Mouse (Mus musculus): ENCODE measurements around the gene Pygm. TPM values are rescaled to one million over a fixed set of nuclear protein-coding genes. Genes with fewer than 3 reads are reported as not detected.

The Pygm gene
- polyA plus RNA-seq, 1 experiment from 2014 or later: 8.0 TPM

DNA sequence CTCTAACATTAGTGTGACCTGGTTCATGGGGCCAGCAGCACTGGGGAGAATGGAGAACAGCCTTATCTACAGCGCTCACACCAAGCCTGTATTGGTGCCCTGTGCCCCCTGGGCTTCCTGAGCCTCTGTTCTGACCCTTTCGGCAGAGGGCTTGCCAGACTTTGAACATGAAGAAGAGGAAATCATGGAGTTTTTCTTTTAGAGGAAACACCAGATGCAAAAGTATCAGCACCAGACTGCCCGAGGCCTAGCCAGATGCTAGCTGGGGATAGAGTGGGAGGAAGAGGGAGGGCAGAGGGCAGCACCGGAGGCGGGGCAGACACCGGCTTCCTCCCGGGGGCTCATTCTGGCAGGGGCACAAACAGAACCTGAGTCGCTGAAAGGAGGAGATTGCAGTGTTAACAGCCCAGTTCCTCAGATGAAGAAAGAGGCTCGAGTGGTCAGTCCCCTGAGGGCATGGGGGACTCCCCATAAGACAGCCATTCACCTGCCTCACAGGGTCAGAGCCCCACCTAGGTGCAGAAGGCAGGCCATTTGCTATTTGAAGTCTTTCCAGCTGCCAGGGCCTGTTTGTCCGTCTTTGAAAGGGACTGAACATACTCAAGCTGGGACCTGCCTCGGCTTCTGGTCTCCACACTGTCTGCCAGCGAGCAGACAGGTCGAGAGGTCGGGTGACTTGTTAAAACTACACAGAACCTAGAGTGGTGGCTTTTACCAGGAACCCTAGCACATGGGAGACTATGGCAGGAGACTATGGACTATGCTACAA is 34.8 kb upstream of the Pygm start:
- H3K27me3 ChIP-seq (ENCODE audit: control insufficient read depth, insufficient read depth, low read length): no peaks in the 10 kb centered on the region
- H3K4me3 ChIP-seq (ENCODE audit: low read depth, low read length): no peak overlapping the region
- ATAC-seq (ENCODE audit: low FRiP score, low TSS enrichment) (no peak), DNase-seq (ENCODE audit: low spot score) (peak; percentile 16)
- no peak overlapping the region; the same call in 1 of the 2 replicates for H3K9ac ChIP-seq (ENCODE audit: low read length)
- peaks cover 11% of the 10 kb centered on the region; the same call in 1 of the 2 replicates for H3K36me3 ChIP-seq (ENCODE audit: control insufficient read depth, insufficient read depth, low read length)
- H3K4me1 ChIP-seq (replicated peaks; ENCODE audit: control insufficient read depth, insufficient read depth): no peaks in the 10 kb centered on the region
- WGBS: 36% methylated on average over 14 of the region's 14 CpGs
- H3K4me2 ChIP-seq (replicated peaks; ENCODE audit: low read depth): no peak overlapping the region
- H3K27ac ChIP-seq (replicated peaks): peak overlapping the region; percentile 24; the same call in 1 of the 2 replicates
- no peaks in the 10 kb centered on the region for H3K9me3 ChIP-seq (ENCODE audit: control insufficient read depth, low read length)
- no peak for TF ChIP-seq CTCF (IDR thresholded peaks at IDR 0.05; ENCODE audit: low read depth)
- no peak for TF ChIP-seq EP300 (optimal IDR thresholded peaks at IDR 0.05)

DNA sequence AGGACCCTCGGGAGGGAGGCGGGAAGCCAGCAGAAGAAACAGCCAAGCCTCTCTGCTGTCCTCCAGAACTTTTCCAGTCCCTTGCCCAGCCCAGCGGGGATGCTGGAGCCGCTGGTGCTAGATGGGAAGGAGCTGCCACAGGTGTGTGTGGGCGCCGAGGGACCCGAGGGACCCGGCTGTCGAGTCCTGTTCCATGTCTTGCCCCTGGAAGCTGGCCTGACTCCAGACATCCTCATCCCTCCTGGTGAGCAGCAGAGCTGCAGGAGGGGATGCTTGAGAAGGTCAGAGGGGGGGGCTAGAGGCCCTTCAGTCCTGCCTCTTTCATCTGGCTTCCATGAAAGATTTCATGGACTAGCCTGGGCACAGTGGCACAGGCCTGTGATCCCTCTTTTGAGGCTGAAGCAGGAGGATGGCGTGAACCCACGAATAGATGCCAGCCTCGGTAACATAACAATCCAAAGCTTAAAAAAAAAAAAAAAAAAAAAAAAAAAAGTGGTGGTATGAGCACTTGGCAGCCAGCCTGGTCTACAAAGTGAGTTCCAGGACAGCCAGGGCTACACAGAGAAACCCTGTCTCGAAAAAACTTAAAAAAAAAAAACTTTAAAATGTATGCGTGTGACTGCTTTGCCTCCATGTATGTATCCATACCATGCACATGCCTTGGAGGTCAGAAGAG is 32.6 kb upstream of the Pygm start:
- no peak for ATAC-seq (ENCODE audit: low FRiP score, low TSS enrichment)
- Histone ChIP-seq H3K4me3 (ENCODE audit: low read depth, low read length) (no peak overlapping the region), H3K9ac (ENCODE audit: low read length) (no peak overlapping the region), H3K4me1 (replicated peaks; ENCODE audit: control insufficient read depth, insufficient read depth) (no peaks in the 10 kb centered on the region), H3K36me3 (ENCODE audit: control insufficient read depth, insufficient read depth, low read length) (0 out of 2 replicates have a peak, but pooled peaks cover 5% of the 10 kb centered on the region), H3K4me2 (replicated peaks; ENCODE audit: low read depth) (no peak overlapping the region), H3K27ac (replicated peaks) (no peak overlapping the region), H3K9me3 (ENCODE audit: control insufficient read depth, low read length) (no peaks in the 10 kb centered on the region), H3K27me3 (ENCODE audit: control insufficient read depth, insufficient read depth, low read length) (no peaks in the 10 kb centered on the region)
- TF ChIP-seq EP300 (optimal IDR thresholded peaks at IDR 0.05): no peak
- TF ChIP-seq CTCF (IDR thresholded peaks at IDR 0.05; ENCODE audit: low read depth): no peak
- 53% methylated on average over 14 of the region's 14 CpGs for WGBS
- peak; percentile 15 for DNase-seq (ENCODE audit: low spot score)

DNA sequence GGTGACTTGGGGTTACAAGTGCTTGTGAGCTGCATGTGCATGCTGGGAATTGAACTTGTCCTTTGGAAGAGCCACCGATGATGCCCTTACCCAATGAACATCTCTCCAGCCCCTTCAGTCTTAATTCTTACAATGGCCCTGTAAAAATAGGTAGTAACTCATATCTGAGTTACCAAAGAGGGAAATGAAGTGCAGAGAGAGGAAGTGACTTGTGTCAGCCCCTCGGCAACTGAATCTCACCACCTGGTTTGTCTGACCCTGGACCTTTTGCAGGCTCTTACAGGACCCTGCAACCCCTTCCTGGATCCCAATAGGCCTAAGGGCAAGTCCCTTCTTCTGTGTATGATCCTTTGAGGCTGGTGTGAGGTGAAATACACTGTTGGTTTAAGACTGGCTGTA is 32.1 kb upstream of the Pygm start:
- H3K27ac ChIP-seq (replicated peaks): no peak overlapping the region
- ATAC-seq (ENCODE audit: low FRiP score, low TSS enrichment) (no peak), DNase-seq (ENCODE audit: low spot score) (no peak)
- H3K4me2 ChIP-seq (replicated peaks; ENCODE audit: low read depth): no peak overlapping the region
- no peak overlapping the region for H3K4me3 ChIP-seq (ENCODE audit: low read depth, low read length)
- 88% methylated on average over 2 of the region's 2 CpGs for WGBS
- H3K36me3 ChIP-seq (ENCODE audit: control insufficient read depth, insufficient read depth, low read length): 0 out of 2 replicates have a peak, but pooled peaks cover 3% of the 10 kb centered on the region
- H3K9ac ChIP-seq (ENCODE audit: low read length): no peak overlapping the region
- H3K4me1 ChIP-seq (replicated peaks; ENCODE audit: control insufficient read depth, insufficient read depth): no peaks in the 10 kb centered on the region
- H3K27me3 ChIP-seq (ENCODE audit: control insufficient read depth, insufficient read depth, low read length): no peaks in the 10 kb centered on the region
- TF ChIP-seq EP300 (optimal IDR thresholded peaks at IDR 0.05): no peak
- TF ChIP-seq CTCF (IDR thresholded peaks at IDR 0.05; ENCODE audit: low read depth): no peak
- no peaks in the 10 kb centered on the region for H3K9me3 ChIP-seq (ENCODE audit: control insufficient read depth, low read length)

DNA sequence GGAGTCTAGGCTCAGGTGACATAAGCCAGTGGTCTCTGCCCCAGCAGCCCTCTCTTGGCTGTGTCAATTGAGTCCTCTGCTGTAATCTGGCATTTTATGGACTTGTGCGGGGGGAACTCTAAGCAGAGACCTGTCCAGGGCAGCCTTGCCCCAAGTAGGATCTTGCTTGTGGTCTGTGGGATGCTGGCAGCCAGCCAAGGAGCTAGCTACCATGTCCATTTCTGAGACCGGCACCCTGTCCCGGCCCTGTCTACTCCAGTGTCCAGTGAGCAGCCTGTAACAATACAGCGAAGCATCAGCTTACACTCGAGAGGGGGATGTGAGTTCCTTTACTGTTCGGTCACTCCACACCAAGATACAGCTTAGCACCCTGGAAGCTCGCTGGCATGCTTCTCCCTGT is 30.2 kb upstream of the Pygm start:
- no peak overlapping the region for H3K4me2 ChIP-seq (replicated peaks; ENCODE audit: low read depth)
- ATAC-seq (ENCODE audit: low FRiP score, low TSS enrichment) (no peak), DNase-seq (ENCODE audit: low spot score) (no peak)
- H3K4me1 ChIP-seq (replicated peaks; ENCODE audit: control insufficient read depth, insufficient read depth): no peaks in the 10 kb centered on the region
- no peaks in the 10 kb centered on the region for H3K27me3 ChIP-seq (ENCODE audit: control insufficient read depth, insufficient read depth, low read length)
- no peaks in the 10 kb centered on the region for H3K9me3 ChIP-seq (ENCODE audit: control insufficient read depth, low read length)
- H3K27ac ChIP-seq (replicated peaks): no peak overlapping the region
- 0 out of 2 replicates have a peak, but pooled peaks cover 2% of the 10 kb centered on the region for H3K36me3 ChIP-seq (ENCODE audit: control insufficient read depth, insufficient read depth, low read length)
- TF ChIP-seq CTCF (IDR thresholded peaks at IDR 0.05; ENCODE audit: low read depth) (no peak), EP300 (optimal IDR thresholded peaks at IDR 0.05) (no peak)
- WGBS: 87% methylated on average over 7 of the region's 7 CpGs
- no peak overlapping the region for H3K9ac ChIP-seq (ENCODE audit: low read length)
- no peak overlapping the region for H3K4me3 ChIP-seq (ENCODE audit: low read depth, low read length)

DNA sequence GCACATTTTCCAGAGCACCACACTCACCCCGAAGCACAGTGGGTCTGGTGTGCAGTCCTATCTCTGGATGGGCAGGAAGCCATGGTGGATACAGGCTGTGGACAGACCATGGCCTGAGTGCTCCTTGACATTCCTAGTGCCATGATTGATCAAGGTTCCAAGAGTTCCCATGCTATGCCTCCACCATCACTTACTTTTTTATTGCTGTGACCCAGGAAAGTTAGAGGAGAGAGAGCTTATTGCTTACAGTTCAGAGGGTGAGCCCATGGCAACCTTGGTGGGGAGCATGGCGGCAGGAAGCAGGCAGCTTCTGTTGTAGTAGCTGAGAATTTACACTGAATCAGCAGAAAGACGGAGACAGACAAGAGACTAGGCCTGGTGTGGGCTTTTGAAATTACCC is 22.9 kb upstream of the Pygm start:
- no peak overlapping the region for H3K27ac ChIP-seq (replicated peaks)
- WGBS: 98% methylated on average over 3 of the region's 3 CpGs
- 0 out of 2 replicates have a peak, but pooled peaks cover 3% of the 10 kb centered on the region for H3K4me1 ChIP-seq (replicated peaks; ENCODE audit: control insufficient read depth, insufficient read depth)
- no peak overlapping the region for H3K4me2 ChIP-seq (replicated peaks; ENCODE audit: low read depth)
- no peaks in the 10 kb centered on the region for H3K27me3 ChIP-seq (ENCODE audit: control insufficient read depth, insufficient read depth, low read length)
- H3K4me3 ChIP-seq (ENCODE audit: low read depth, low read length): no peak overlapping the region
- no peak overlapping the region for H3K9ac ChIP-seq (ENCODE audit: low read length)
- no peaks in the 10 kb centered on the region for H3K9me3 ChIP-seq (ENCODE audit: control insufficient read depth, low read length)
- TF ChIP-seq CTCF (IDR thresholded peaks at IDR 0.05; ENCODE audit: low read depth) (no peak), EP300 (optimal IDR thresholded peaks at IDR 0.05) (no peak)
- ATAC-seq (ENCODE audit: low FRiP score, low TSS enrichment) (no peak), DNase-seq (ENCODE audit: low spot score) (no peak)
- peaks cover 6% of the 10 kb centered on the region; the same call in 1 of the 2 replicates for H3K36me3 ChIP-seq (ENCODE audit: control insufficient read depth, insufficient read depth, low read length)

DNA sequence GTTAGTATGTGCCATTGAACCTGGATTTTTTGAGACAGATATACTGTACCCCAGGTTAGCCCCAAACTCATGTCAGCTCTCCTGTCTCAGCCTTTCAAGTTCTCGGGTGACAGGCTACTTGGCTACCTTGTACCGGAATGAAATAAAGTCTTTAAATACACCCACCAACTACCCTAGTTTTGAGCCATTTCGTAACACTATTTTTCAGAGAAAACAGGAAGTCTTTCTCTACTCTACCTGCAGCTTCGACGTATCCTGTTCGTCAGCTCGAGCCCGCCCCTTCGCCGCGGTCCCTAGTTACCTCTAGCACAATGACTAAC is 21.1 kb upstream of the Pygm start:
- no peak; the same call in 1 of the 2 replicates for ATAC-seq (ENCODE audit: low FRiP score, low TSS enrichment)
- Histone ChIP-seq H3K4me3 (ENCODE audit: low read depth, low read length) (peak overlapping the region; percentile 99), H3K27ac (replicated peaks) (peak overlapping the region; percentile 61), H3K9me3 (ENCODE audit: control insufficient read depth, low read length) (no peaks in the 10 kb centered on the region), H3K36me3 (ENCODE audit: control insufficient read depth, insufficient read depth, low read length) (peaks cover 15% of the 10 kb centered on the region), H3K4me1 (replicated peaks; ENCODE audit: control insufficient read depth, insufficient read depth) (0 out of 2 replicates have a peak, but pooled peaks cover 3% of the 10 kb centered on the region), H3K9ac (ENCODE audit: low read length) (no peak overlapping the region), H3K27me3 (ENCODE audit: control insufficient read depth, insufficient read depth, low read length) (no peaks in the 10 kb centered on the region), H3K4me2 (replicated peaks; ENCODE audit: low read depth) (peak overlapping the region; percentile 41)
- no peak for TF ChIP-seq CTCF (IDR thresholded peaks at IDR 0.05; ENCODE audit: low read depth)
- DNase-seq (ENCODE audit: low spot score): no peak
- WGBS: 1% methylated on average over 11 of the region's 11 CpGs

All from stomach, postnatal 0 days (tissue).